Mouse (Mus musculus): ENCODE measurements around the gene Nfatc3. TPM values are rescaled to one million over a fixed set of nuclear protein-coding genes. Genes with fewer than 3 reads are reported as not detected.
A peak's percentile ranks its signal among the peaks of the same experiment; 100 is the strongest.
"Not testable (repeated sequence)": the region's sequence is repeated elsewhere in the genome, so short reads cannot be mapped to it uniquely, and the experiment has no call there.

The Nfatc3 gene
- polyA plus RNA-seq (2015; fragmentation: Nextera tagmentation; extraction: Ambion mirVana) = 3.5 and 4.4 TPM in 2 replicates

GRCm38 (mm10) chr8:106058731-106059612 lies at the start of gene Nfatc3:
Gene Nfatc3, plus strand, starts transcription at chr8:106058840.
- Histone ChIP-seq H3K27me3 (replicated peaks) (no peaks in the 10 kb centered on the region), H3K4me3 (replicated peaks) (peak within 1 kb of the TSS; percentile 94), H3K9ac (replicated peaks) (peak within 1 kb of the TSS; percentile 82), H3K4me2 (peak within 1 kb of the TSS; percentile 88), H3K9me3 (replicated peaks) (no peaks in the 10 kb centered on the region), H3K36me3 (0 out of 2 replicates have a peak, but pooled peaks cover under 1% of the 10 kb centered on the region), H3K27ac (replicated peaks) (peak within 1 kb of the TSS; percentile 93), H3K4me1 (peaks cover 32% of the 10 kb centered on the region)
- WGBS = under 1% methylated on average over 46 of the region's 52 CpGs
- ATAC-seq (ENCODE audit: low FRiP score) = peak; percentile 99

GRCm38 (mm10) chr8:106010748-106011642 lies 47.6 kb upstream of the Nfatc3 start:
- Histone ChIP-seq H3K36me3 (peaks cover 5% of the 10 kb centered on the region), H3K4me3 (replicated peaks) (peak overlapping the region; percentile 96), H3K27me3 (replicated peaks) (no peaks in the 10 kb centered on the region), H3K4me2 (peak overlapping the region; percentile 99), H3K9me3 (replicated peaks) (no peaks in the 10 kb centered on the region), H3K4me1 (peaks cover 24% of the 10 kb centered on the region), H3K9ac (replicated peaks) (peak overlapping the region; percentile 91), H3K27ac (replicated peaks) (peak overlapping the region; percentile 87)
- under 1% methylated on average over 73 of the region's 74 CpGs for WGBS
- peak; percentile 95 for ATAC-seq (ENCODE audit: low FRiP score)

- Histone ChIP-seq H3K4me3 (replicated peaks) (peak within 1 kb of the TSS; percentile 96), H3K9ac (replicated peaks) (peak within 1 kb of the TSS; percentile 91), H3K9me3 (replicated peaks) (no peaks in the 10 kb centered on the region), H3K36me3 (peaks cover 10% of the 10 kb centered on the region), H3K27me3 (replicated peaks) (no peaks in the 10 kb centered on the region), H3K27ac (replicated peaks) (peak within 1 kb of the TSS; percentile 87), H3K4me1 (peaks cover 24% of the 10 kb centered on the region), H3K4me2 (peak within 1 kb of the TSS; percentile 99)
- 2% methylated on average over 6 of the region's 6 CpGs for WGBS
- no peak; the same call in 1 of the 2 replicates for ATAC-seq (ENCODE audit: low FRiP score)
Measured at GRCm38 (mm10) chr8:106011643-106011986, 47.0 kb upstream of the Nfatc3 start, which contains the start of gene Ddx28. Gene Ddx28, minus strand, starts transcription at chr8:106011882.

GRCm38 (mm10) chr8:106012203-106012602 lies 46.4 kb upstream of the Nfatc3 start:
- H3K4me3 ChIP-seq (replicated peaks) = peak overlapping the region; percentile 96
- WGBS = 84% methylated on average over 8 of the region's 8 CpGs
- ATAC-seq (ENCODE audit: low FRiP score); H3K9me3 ChIP-seq (replicated peaks); H3K27me3 ChIP-seq (replicated peaks); H3K9ac ChIP-seq (replicated peaks); H3K27ac ChIP-seq (replicated peaks): not testable (repeated sequence)
- peak overlapping the region; percentile 99 for H3K4me2 ChIP-seq
- H3K36me3 ChIP-seq = peaks cover 14% of the 10 kb centered on the region
- H3K4me1 ChIP-seq = peaks cover 24% of the 10 kb centered on the region

GRCm38 (mm10) chr8:106016284-106016683 lies 42.4 kb upstream of the Nfatc3 start:
- no peaks in the 10 kb centered on the region for H3K27me3 ChIP-seq (replicated peaks)
- H3K4me1 ChIP-seq = peaks cover 7% of the 10 kb centered on the region
- H3K27ac ChIP-seq (replicated peaks) = no peak overlapping the region
- H3K4me3 ChIP-seq (replicated peaks) = no peak overlapping the region
- no peak for ATAC-seq (ENCODE audit: low FRiP score)
- H3K4me2 ChIP-seq = no peak overlapping the region
- H3K9me3 ChIP-seq (replicated peaks) = no peaks in the 10 kb centered on the region
- WGBS = 93% methylated on average over 6 of the region's 6 CpGs
- H3K9ac ChIP-seq (replicated peaks) = no peak overlapping the region
- H3K36me3 ChIP-seq = peaks cover 26% of the 10 kb centered on the region

GRCm38 (mm10) chr8:106017130-106017529 lies 41.5 kb upstream of the Nfatc3 start:
- no peak for ATAC-seq (ENCODE audit: low FRiP score)
- H3K4me2 ChIP-seq = no peak overlapping the region
- H3K9me3 ChIP-seq (replicated peaks) = no peaks in the 10 kb centered on the region
- no peaks in the 10 kb centered on the region for H3K27me3 ChIP-seq (replicated peaks)
- no peak overlapping the region for H3K4me3 ChIP-seq (replicated peaks)
- peaks cover 1% of the 10 kb centered on the region for H3K4me1 ChIP-seq
- H3K9ac ChIP-seq (replicated peaks) = no peak overlapping the region
- WGBS = 94% methylated on average over 7 of the region's 7 CpGs
- no peak overlapping the region for H3K27ac ChIP-seq (replicated peaks)
- H3K36me3 ChIP-seq = peaks cover 26% of the 10 kb centered on the region

GRCm38 (mm10) chr8:106018039-106018438 lies 40.6 kb upstream of the Nfatc3 start:
- WGBS = 98% methylated on average over 3 of the region's 3 CpGs
- Histone ChIP-seq H3K27me3 (replicated peaks) (no peaks in the 10 kb centered on the region), H3K9ac (replicated peaks) (no peak overlapping the region), H3K4me2 (no peak overlapping the region), H3K36me3 (peaks cover 26% of the 10 kb centered on the region), H3K27ac (replicated peaks) (no peak overlapping the region), H3K9me3 (replicated peaks) (no peaks in the 10 kb centered on the region), H3K4me3 (replicated peaks) (no peak overlapping the region), H3K4me1 (no peaks in the 10 kb centered on the region)
- ATAC-seq (ENCODE audit: low FRiP score) = no peak

- no peak overlapping the region for H3K4me3 ChIP-seq (replicated peaks)
- no peak overlapping the region for H3K9ac ChIP-seq (replicated peaks)
- no peaks in the 10 kb centered on the region for H3K4me1 ChIP-seq
- H3K36me3 ChIP-seq = peaks cover 24% of the 10 kb centered on the region
- no peaks in the 10 kb centered on the region for H3K9me3 ChIP-seq (replicated peaks)
- no peak overlapping the region for H3K27ac ChIP-seq (replicated peaks)
- no peaks in the 10 kb centered on the region for H3K27me3 ChIP-seq (replicated peaks)
- no peak overlapping the region for H3K4me2 ChIP-seq
- peak; percentile 35; the same call in 1 of the 2 replicates for ATAC-seq (ENCODE audit: low FRiP score)
Measured at GRCm38 (mm10) chr8:106022483-106022882, 36.2 kb upstream of the Nfatc3 start.

- Histone ChIP-seq H3K9me3 (replicated peaks) (no peaks in the 10 kb centered on the region), H3K4me1 (no peaks in the 10 kb centered on the region), H3K9ac (replicated peaks) (no peak overlapping the region), H3K27ac (replicated peaks) (no peak overlapping the region), H3K4me3 (replicated peaks) (no peak overlapping the region), H3K4me2 (no peak overlapping the region), H3K36me3 (peaks cover 21% of the 10 kb centered on the region), H3K27me3 (replicated peaks) (no peaks in the 10 kb centered on the region)
- ATAC-seq (ENCODE audit: low FRiP score) = no peak
- 95% methylated on average over 10 of the region's 10 CpGs for WGBS
Measured at GRCm38 (mm10) chr8:106038721-106039120, 19.9 kb upstream of the Nfatc3 start.

GRCm38 (mm10) chr8:106039605-106040004 lies 19.0 kb upstream of the Nfatc3 start:
- no peaks in the 10 kb centered on the region for H3K4me1 ChIP-seq
- no peak for ATAC-seq (ENCODE audit: low FRiP score)
- no peaks in the 10 kb centered on the region for H3K27me3 ChIP-seq (replicated peaks)
- no peak overlapping the region for H3K4me2 ChIP-seq
- no peaks in the 10 kb centered on the region for H3K9me3 ChIP-seq (replicated peaks)
- H3K9ac ChIP-seq (replicated peaks) = no peak overlapping the region
- H3K27ac ChIP-seq (replicated peaks) = no peak overlapping the region
- 86% methylated on average over 4 of the region's 4 CpGs for WGBS
- no peak overlapping the region for H3K4me3 ChIP-seq (replicated peaks)
- H3K36me3 ChIP-seq = peaks cover 22% of the 10 kb centered on the region

- no peaks in the 10 kb centered on the region for H3K27me3 ChIP-seq (replicated peaks)
- WGBS = 84% methylated on average over 4 of the region's 4 CpGs
- no peak overlapping the region for H3K4me3 ChIP-seq (replicated peaks)
- no peak overlapping the region for H3K27ac ChIP-seq (replicated peaks)
- peaks cover 29% of the 10 kb centered on the region for H3K36me3 ChIP-seq
- no peaks in the 10 kb centered on the region for H3K4me1 ChIP-seq
- no peak overlapping the region for H3K4me2 ChIP-seq
- no peak for ATAC-seq (ENCODE audit: low FRiP score)
- no peak overlapping the region for H3K9ac ChIP-seq (replicated peaks)
- H3K9me3 ChIP-seq (replicated peaks) = no peaks in the 10 kb centered on the region
Measured at GRCm38 (mm10) chr8:106040218-106040617, 18.4 kb upstream of the Nfatc3 start.
